Mouse (Mus musculus): ENCODE measurements around the gene Mdm2. TPM values are rescaled to one million over a fixed set of nuclear protein-coding genes. Genes with fewer than 3 reads are reported as not detected.

The Mdm2 gene
- total and polyA plus RNA-seq, 3 experiments: 35.3 to 601 (median 42.2) TPM

DNA sequence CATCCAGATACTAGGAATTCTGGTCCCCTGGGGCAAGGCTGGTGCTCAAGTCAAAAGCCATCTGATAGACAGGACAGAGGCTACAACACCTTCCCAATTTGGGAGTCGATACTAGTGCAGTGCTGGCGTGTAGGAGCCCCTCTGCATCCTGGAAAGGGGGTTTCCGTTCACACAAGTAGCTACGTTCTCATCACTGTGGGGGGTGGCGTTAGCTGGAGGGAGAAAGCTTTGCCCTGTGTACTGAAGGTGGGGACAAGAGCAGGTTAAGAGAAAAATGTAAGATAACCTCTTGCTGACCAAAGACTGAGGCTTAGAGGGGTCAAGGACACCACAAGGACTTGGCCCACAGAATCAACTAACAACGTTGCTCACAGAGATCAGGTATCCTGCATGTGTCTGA lies 67.3 kb downstream of the Mdm2 start:
- no peak overlapping the region for H3K9ac ChIP-seq (ENCODE audit: control insufficient read depth, low read depth, low read length, poor library complexity, severe bottlenecking)

GRCm38 (mm10) chr10:117642491-117643262 lies 67.9 kb downstream of the Mdm2 start:
- Histone ChIP-seq H3K9me3 (replicated peaks; ENCODE audit: insufficient read depth, low read length) (no peaks in the 10 kb centered on the region), H3K27me3 (ENCODE audit: control insufficient read depth in 1 of 2, insufficient read depth in 2 of 2, low read length in 2 of 2) (no peaks in the 10 kb centered on the region), H3K9ac (ENCODE audit: control insufficient read depth, low read depth, low read length, poor library complexity, severe bottlenecking) (no peak overlapping the region), H3K4me1 (ENCODE audit: control insufficient read depth in 1 of 2, insufficient read depth in 2 of 2, low read length in 2 of 2) (no peaks in the 10 kb centered on the region), H3K36me3 (ENCODE audit: control insufficient read depth in 1 of 2, insufficient read depth in 2 of 2, low read length in 2 of 2) (no peaks in the 10 kb centered on the region), H3K27ac (ENCODE audit: control insufficient read depth, low read depth, low read length) (no peak overlapping the region), H3K4me3 (ENCODE audit: control insufficient read depth in 1 of 2, insufficient read depth in 1 of 2, low read depth in 2 of 2, low read length in 2 of 2) (no peak overlapping the region), H3K79me2 (ENCODE audit: control insufficient read depth, insufficient read depth, low read length, poor library complexity) (no peaks in the 10 kb centered on the region)
- TF ChIP-seq ZC3H11A (IDR thresholded peaks at IDR 0.05; ENCODE audit: low read depth, low read length): no peak
- DNase-seq (ENCODE audit: low read depth, low spot score): no peak

More for the DNA sequence above, 67.3 kb downstream of the Mdm2 start:
- no peaks in the 10 kb centered on the region for H3K27me3 ChIP-seq (ENCODE audit: control insufficient read depth in 1 of 2, insufficient read depth in 2 of 2, low read length in 2 of 2)
- no peaks in the 10 kb centered on the region for H3K36me3 ChIP-seq (ENCODE audit: control insufficient read depth in 1 of 2, insufficient read depth in 2 of 2, low read length in 2 of 2)
- DNase-seq (ENCODE audit: low read depth, low spot score): no peak
- no peak overlapping the region for H3K4me3 ChIP-seq (ENCODE audit: control insufficient read depth in 1 of 2, insufficient read depth in 1 of 2, low read depth in 2 of 2, low read length in 2 of 2)
- no peaks in the 10 kb centered on the region for H3K4me1 ChIP-seq (ENCODE audit: control insufficient read depth in 1 of 2, insufficient read depth in 2 of 2, low read length in 2 of 2)
- no peak for TF ChIP-seq SIN3A (IDR thresholded peaks at IDR 0.05; ENCODE audit: low read length)
- no peak for TF ChIP-seq CHD2 (IDR thresholded peaks at IDR 0.05; ENCODE audit: low read length)
- no peak for TF ChIP-seq GABPA (IDR thresholded peaks at IDR 0.05; ENCODE audit: low read depth, low read length)
- TF ChIP-seq E2F4 (IDR thresholded peaks at IDR 0.05; ENCODE audit: borderline replicate concordance, low read depth, low read length): no peak
- TF ChIP-seq MEF2A (IDR thresholded peaks at IDR 0.05; ENCODE audit: extremely low read depth, insufficient replicate concordance, low read depth, low read length, poor library complexity, severe bottlenecking): no peak
- no peak for TF ChIP-seq RAD21 (IDR thresholded peaks at IDR 0.05; ENCODE audit: low read depth, low read length)
- no peaks in the 10 kb centered on the region for H3K79me2 ChIP-seq (ENCODE audit: control insufficient read depth, insufficient read depth, low read length, poor library complexity)
- no peaks in the 10 kb centered on the region for H3K9me3 ChIP-seq (replicated peaks; ENCODE audit: insufficient read depth, low read length)
- H3K27ac ChIP-seq (ENCODE audit: control insufficient read depth, low read depth, low read length): no peak overlapping the region

DNA sequence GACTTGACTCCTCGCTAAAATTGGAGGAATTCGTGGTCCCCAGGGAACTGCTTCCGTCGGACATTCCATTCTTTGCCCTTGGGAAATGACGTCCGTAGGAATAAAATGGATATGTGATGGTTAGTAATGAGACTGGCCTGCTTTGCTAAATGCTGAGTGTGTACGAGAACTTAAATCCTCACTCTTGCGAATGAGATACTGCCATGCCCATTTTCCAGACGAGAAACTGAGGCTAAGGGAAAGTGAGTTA lies 68.4 kb downstream of the Mdm2 start:
- TF ChIP-seq MAZ (IDR thresholded peaks at IDR 0.05; ENCODE audit: low read depth, low read length): no peak
- TF ChIP-seq TCF12 (IDR thresholded peaks at IDR 0.05; ENCODE audit: low read depth, low read length): no peak
- TF ChIP-seq KAT2A (conservative IDR thresholded peaks at IDR 0.05; ENCODE audit: low read depth, low read length): no peak
- no peak overlapping the region for H3K27ac ChIP-seq (ENCODE audit: control insufficient read depth, low read depth, low read length)

More for the DNA sequence above, 68.4 kb downstream of the Mdm2 start:
- no peaks in the 10 kb centered on the region for H3K79me2 ChIP-seq (ENCODE audit: control insufficient read depth, insufficient read depth, low read length, poor library complexity)
- no peak overlapping the region for H3K9ac ChIP-seq (ENCODE audit: control insufficient read depth, low read depth, low read length, poor library complexity, severe bottlenecking)
- no peaks in the 10 kb centered on the region for H3K9me3 ChIP-seq (replicated peaks; ENCODE audit: insufficient read depth, low read length)
- no peak for DNase-seq (ENCODE audit: low read depth, low spot score)
- no peak overlapping the region for H3K4me3 ChIP-seq (ENCODE audit: control insufficient read depth in 1 of 2, insufficient read depth in 1 of 2, low read depth in 2 of 2, low read length in 2 of 2)
- no peaks in the 10 kb centered on the region for H3K27me3 ChIP-seq (ENCODE audit: control insufficient read depth in 1 of 2, insufficient read depth in 2 of 2, low read length in 2 of 2)
- no peaks in the 10 kb centered on the region for H3K4me1 ChIP-seq (ENCODE audit: control insufficient read depth in 1 of 2, insufficient read depth in 2 of 2, low read length in 2 of 2)
- no peaks in the 10 kb centered on the region for H3K36me3 ChIP-seq (ENCODE audit: control insufficient read depth in 1 of 2, insufficient read depth in 2 of 2, low read length in 2 of 2)
